Mouse (Mus musculus) kidney, postnatal 14 days (tissue): ENCODE measurements at regions not wholly inside any gene's neighbourhood (a gene's known extent, or its start where the extent isn't known, plus 50 kb on each side); places are given as distances from the start of the nearest gene placed in this dataset.

ENCODE experiments used
- DNase-seq: peaks from one replicate; pipeline ENCODE4 v3.0.0; 2022; ENCODE audit warnings: mixed read lengths

- no peak for DNase-seq
Measured at GRCm38 (mm10) chr9:83265736-83266135, 119.3 kb upstream of the Hmgn3 start.

- DNase-seq, result no peak
Measured at GRCm38 (mm10) chr9:83259511-83259910, 113.0 kb upstream of the Hmgn3 start.

- no peak for DNase-seq
Measured at GRCm38 (mm10) chr9:83258986-83259385, 112.5 kb upstream of the Hmgn3 start.

- DNase-seq, result no peak
Measured at GRCm38 (mm10) chr9:83258476-83258875, 112.0 kb upstream of the Hmgn3 start.

- DNase-seq, result no peak
Measured at GRCm38 (mm10) chr9:83254356-83254755, 107.9 kb upstream of the Hmgn3 start.

- no peak for DNase-seq
Measured at GRCm38 (mm10) chr9:83253789-83254188, 107.3 kb upstream of the Hmgn3 start.

GRCm38 (mm10) chr9:83251793-83252192 is 105.3 kb upstream of the Hmgn3 start:
- DNase-seq, result no peak

GRCm38 (mm10) chr9:83249871-83250270 is 103.4 kb upstream of the Hmgn3 start:
- DNase-seq, result no peak

- DNase-seq, result no peak
Measured at GRCm38 (mm10) chr9:83248164-83248730, 101.8 kb upstream of the Hmgn3 start.

GRCm38 (mm10) chr9:83247066-83247668 is 100.7 kb upstream of the Hmgn3 start:
- DNase-seq, result peak; percentile 60

- no peak for DNase-seq
Measured at GRCm38 (mm10) chr9:83241119-83241518, 94.6 kb upstream of the Hmgn3 start.

GRCm38 (mm10) chr9:83239097-83239496 is 92.6 kb upstream of the Hmgn3 start:
- DNase-seq, result no peak

GRCm38 (mm10) chr9:83221866-83222265 is 75.4 kb upstream of the Hmgn3 start:
- no peak for DNase-seq

GRCm38 (mm10) chr9:83202583-83202982 is 56.1 kb upstream of the Hmgn3 start:
- no peak for DNase-seq

- no peak for DNase-seq
Measured at GRCm38 (mm10) chr9:83199771-83200170, 53.3 kb upstream of the Hmgn3 start.

GRCm38 (mm10) chr9:83199176-83199575 is 52.7 kb upstream of the Hmgn3 start:
- no peak for DNase-seq

- DNase-seq, result peak; percentile 30
Measured at GRCm38 (mm10) chr9:83197013-83197412, 50.5 kb upstream of the Hmgn3 start.
